Mouse (Mus musculus) liver, adult (tissue): Measurements from ENCODE around the gene Cdca4.

Experiments used
- GATA4 ChIP-seq: IDR thresholded peaks from 2 replicates; pipeline ENCODE4 v1.6.1; 2014; ENCODE audit warnings: mild to moderate bottlenecking, low read length; ENCODE audit not compliant: insufficient replicate concordance

Gene Cdca4

DNA sequence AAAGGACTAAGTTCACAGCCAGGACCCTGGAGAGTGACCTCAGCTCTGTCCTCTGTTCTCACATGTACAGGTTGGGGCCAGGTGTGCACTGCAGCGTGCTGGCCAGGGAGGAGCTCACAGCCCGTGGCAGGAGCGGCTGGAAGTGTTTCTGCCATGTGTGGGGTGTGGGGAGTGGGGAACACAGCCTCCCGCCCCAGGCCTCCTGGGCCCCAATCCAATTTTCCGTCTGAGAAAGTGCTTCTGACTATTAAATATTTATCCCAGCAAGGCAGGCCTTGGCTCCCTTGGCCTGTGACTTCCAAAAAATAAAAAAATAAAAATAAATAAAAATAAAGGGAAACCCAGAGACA lies 30.9 kb downstream of the Cdca4 start:
- TF ChIP-seq GATA4, result no peak

DNA sequence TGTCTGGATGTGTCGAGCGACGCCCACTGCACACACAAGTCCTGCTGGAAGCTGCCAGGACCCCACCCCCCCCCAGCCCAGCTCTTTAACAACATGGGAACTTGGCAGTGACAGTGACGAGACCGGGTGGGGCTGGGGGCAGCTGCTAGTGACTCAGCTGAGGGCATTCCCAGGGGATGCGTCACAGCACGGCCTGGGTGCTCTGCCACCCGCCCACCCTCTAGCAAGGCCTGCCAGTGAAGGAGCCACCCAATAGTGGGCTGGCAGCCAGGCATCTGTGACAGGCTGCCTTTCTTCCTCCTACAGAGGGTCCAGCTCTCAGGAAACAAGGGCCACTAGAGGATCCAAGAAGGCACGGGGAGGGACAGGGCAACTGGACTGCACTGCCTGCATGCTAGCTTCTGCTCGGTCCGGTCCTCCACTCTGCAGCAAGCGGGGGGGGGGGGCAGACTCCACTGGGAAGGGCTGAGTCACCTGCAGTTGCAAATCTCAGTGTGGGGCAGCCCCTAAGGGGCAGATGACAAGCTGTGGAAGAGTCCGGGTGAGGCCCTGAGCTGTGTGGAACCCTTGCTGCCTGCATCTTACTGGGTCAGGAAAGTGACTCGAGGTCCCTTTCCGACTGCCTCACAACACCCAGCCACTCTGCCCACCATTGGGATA lies 31.4 kb downstream of the Cdca4 start:
- no peak for TF ChIP-seq GATA4

DNA sequence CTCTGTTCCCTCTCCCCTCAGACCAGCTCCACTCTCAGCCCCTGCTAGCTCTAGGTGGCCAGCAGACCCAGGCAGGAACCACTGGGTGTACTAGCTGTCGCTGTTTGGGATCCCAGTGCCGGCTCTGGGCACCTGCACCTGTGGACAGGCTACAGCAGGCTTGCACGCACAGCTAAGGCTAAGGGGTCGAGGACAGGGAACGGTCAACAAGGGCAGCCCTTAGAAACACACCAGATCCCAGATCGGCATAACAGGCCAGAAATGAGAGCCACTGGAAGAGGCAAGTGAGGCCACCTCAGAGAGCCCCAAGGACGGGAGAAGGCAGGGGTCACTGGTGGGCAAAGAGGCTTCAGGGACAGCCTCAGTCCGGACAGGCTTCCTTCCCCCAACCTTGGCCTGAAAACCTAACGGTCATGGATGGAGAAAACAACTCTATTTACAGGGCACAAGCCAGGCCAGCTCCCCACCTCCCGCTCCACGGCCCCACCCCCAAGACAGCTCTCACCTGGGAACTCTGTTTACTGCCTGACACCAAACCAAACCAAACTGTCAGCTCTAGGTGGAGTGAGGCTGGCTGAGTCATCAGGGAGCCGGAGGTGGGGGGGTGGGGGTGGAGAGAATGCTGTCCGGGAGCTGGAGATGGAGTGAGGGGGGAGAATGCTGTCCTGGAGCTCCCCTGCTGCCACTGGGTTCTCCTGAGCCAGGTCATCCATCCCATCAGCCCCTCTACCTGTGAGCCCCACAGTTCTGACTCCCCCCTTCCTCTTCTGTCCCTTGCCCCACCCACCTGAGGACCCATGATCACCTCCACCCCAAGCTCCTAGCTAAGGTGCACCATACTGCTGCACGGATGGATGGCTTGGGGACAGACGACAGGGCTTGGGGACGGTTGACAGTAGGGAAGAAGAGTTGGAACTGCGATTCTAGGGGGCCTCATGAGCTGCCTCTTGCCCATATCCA lies 32.4 kb downstream of the Cdca4 start:
- no peak for TF ChIP-seq GATA4

DNA sequence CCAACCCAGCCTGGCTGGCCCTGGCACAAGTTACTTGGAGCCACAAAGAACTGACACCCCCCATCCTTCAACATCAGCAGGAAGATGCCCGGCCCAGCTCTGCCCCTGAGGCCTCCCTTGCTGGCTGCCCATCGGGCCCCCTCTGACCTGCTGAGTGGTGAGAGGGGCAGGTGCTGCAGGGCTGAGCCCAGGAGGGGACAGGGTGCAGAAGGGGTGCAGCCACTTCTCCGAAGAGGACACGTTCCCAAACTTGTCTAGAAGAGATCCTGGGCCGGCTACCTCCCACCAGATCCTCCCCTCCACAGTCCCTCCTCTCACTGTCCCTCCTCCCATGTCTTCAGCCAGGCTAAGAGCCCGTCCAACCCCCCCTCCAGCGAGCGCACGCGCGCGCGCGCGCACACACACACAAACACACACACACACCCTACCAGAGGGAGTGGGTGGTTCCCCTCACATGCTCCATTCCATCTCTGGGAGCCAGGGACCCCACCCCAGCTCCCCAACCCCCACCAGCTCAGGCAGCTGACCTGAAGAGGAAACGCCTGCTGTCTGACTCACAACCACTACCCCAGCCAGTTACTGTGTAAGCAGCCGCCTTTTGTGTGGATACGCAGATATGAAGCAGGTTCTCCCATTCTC lies 33.6 kb downstream of the Cdca4 start:
- TF ChIP-seq GATA4, result no peak

DNA sequence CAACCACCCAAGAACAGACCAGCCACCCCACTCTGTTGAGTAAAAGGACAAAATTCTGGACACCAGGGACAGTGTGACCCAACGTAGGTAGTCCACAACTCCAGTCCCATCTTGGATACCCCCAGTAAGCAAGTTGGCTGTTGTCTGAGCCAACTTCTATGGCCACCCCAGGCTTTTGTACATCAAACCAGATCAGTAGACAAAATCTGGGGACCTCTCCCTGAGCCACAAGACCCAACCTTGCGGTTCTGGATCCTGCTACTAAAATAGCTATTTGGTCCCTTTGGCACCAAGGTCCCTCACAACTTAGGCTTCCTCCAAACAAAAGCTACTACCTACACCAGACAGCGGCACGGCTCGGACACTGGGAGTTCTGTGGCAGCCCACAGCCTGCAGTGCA lies 34.2 kb downstream of the Cdca4 start:
- no peak for TF ChIP-seq GATA4

DNA sequence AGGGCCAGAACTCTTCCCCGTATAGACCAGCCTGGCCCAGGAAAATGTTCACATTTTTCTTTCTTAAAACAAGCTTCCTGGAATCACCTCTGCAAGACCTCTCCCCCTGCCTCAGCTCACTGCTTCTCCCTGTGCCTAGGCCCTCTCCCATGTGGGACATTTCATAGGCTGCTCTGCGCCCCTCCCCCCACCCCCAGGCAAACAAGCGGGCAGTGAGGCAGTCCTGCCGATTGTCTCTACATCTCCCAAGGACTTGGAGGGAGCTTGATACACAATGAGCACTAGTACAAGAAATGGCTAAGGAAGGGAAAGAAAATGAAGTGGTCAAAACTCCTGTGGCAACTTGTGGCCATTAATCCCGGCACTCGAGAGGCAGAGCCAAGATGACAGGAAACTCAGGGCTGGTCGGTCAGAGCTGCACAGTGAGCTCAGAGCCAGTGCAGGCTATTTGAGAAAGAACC lies 34.8 kb downstream of the Cdca4 start:
- TF ChIP-seq GATA4, result no peak

DNA sequence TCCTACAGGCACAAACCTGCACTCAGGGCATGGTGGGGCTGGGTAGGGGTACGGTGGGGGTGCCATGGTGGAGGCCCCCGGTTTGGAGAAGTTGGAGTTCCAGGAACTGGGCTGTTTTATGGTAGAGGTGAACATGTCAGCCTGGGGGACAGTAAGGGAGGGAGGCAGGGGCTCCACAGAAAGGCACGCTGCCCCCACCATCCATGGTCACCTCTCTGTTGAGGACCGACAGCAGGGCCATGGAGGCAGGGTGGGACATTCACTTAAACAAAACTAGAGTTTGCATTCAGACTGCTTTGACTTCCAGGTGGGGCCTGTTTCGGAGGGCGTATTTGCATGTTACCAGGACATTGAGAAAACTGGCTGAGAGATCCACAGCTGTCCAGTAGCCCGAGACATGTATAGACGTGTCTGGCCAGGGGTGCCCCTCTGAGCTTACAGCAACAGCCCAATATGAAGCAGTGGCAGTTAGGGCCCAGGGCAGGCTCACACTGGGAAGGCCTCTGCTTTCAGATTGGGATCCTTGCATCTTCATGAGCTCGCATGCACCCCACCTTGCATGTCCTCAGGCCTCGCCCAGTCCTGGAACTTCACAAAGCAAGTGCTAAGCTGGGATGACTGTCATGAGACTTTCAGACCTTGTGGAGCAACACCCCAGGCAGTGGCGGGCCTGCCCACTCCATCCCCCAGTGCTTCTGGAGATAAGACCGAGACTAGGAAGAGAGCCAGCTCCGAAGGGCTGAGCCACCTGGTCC lies 35.4 kb downstream of the Cdca4 start:
- TF ChIP-seq GATA4, result no peak

DNA sequence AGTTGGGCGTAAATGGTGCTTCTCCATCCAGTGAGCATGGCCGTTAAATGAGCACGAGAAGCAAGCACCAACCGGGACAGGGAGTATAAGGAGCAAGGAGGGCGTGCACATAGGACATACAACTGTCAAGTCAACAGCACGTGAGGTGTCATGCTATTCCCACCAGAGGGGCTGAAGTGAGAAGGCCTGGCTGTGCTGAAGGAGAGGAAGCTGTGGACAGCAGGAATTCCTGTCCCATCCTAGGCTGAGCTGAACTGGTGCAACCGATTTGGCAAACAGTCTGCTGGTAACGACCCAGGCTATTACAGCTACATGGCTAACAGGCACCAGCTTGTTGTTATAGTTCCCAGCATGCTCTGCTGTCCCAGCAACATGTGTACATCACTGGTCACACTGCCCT lies 38.2 kb downstream of the Cdca4 start:
- TF ChIP-seq GATA4, result no peak

DNA sequence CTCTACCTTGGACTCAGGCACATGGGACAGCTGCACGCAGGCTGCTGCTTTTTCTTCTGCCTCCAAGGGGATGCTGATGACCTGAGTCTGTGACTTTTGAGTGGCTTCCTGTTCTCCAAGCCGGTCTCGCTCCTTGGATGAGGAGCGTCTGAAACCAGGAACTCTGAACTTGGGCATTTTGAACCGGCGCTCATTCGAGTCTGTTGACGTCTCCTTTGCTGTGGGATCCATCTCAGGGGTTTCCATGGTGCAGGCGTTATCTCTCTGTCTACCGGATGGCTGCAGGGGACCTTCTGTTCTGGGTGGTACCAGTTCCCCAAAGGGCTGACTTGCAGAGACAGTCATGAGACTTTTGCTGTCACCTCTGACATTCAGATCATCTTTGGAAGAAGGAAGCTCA lies 54.7 kb downstream of the Cdca4 start:
- no peak for TF ChIP-seq GATA4

DNA sequence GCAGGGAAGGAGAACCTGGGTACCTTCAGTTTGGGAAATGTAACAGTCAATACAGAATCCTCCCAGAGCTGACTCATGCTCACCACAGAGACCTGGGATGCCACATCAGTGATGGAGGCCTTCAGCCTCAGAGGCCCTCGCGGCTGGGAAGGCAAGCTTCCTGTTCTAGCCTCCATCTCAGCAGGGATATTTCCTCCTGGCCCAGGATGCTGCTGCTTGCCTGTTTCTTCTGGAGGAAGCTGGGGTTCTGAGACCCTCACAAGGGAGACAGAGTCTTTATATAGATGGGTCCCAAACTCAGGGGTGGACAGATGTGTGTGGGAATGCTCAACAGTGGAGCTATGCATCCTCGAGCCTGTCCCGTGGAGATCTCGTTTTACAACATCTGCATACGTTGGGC lies 55.2 kb downstream of the Cdca4 start:
- TF ChIP-seq GATA4, result no peak

DNA sequence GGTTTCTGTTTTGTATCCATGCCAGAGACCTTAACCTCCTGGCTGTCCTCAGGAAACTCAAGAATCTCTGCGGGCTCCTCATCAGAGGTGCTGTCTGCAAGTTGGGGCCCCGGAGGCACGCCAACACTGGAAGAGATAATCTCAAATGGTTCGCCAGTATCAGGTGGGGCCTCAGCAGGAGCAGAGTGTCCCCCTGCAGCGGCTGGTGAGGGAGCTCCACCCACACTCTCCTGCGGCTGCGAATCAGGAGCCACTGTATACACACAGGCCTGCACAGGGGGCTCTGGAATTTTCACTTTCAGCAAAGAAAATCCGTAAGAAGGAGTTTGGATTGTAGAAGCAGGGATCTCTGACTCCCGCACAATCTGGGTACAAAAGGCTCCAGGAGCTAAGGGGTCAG lies 55.9 kb downstream of the Cdca4 start:
- no peak for TF ChIP-seq GATA4

DNA sequence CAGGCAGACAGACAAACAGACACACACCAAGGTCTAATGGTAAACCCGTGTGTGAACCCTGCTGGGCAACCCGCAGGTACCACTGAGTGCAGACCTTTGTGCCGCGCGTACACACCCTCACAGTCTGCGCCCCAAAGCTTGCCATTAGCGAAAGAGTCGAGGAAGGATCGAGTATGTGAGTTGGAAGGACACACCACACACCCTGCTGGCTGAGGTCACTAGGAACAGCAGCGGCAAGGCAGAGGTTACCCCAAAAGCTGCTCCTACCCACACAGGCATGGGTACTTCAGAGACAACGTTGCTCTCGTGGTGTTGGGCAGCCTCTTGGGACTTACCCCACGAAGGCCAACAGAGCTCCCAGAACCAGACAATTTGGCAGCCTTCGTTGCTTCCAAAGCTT lies 56.9 kb downstream of the Cdca4 start:
- TF ChIP-seq GATA4, result no peak

DNA sequence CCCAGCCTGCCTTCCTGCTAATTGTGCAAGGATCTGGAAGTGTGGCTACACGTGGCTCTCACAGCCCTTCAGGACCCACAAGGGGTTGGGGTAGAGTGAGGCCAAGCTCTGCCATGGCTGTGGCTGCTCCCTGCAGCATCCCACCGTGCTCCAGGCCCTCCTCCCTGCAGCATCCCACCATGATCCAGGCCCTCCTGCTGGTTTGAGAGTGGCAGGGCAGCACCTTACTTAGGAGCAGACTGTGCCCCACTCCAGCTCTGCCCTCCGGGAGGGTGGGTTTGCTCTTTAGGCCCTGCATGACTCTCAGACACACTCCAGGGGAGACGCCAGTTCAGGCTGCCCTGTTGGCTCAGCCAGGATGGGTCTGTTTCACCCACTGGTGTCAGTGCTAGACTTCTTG lies 58.8 kb downstream of the Cdca4 start:
- TF ChIP-seq GATA4, result no peak
